Mouse (Mus musculus) frontal cortex, postnatal 36 days (tissue): ENCODE results near the gene Abhd16a.
"Not testable (repeated sequence)": the region's sequence is repeated elsewhere in the genome, so short reads cannot be mapped to it uniquely, and the experiment has no call there.

Source experiments
- DNase-seq, 2 experiments: peaks; one replicate each; pipeline ENCODE4 v3.0.0; 2022; ENCODE audit warnings: low spot score in 2 of 2

The Abhd16a gene

DNA sequence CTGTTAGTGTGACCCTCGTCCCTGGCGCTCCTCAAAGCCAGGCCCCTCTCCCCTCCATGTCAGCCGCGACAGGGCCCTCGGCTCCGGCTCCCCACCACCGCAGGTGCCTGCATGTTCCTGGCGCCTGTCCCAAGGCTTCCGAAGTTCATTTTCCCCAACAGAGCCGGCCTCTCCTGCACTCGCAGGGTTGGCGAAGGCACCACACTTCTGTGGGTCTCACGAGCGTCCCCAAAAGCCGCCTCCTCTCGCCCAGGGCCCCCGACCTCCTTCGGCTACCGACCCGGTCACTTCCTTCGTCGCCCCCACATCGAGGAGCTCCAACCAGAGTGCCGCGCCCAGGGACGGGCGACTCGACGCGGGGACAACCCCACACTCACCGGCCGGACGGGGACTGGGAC, 31.7 kb downstream of the Abhd16a start:
- DNase-seq, result no peak

DNA sequence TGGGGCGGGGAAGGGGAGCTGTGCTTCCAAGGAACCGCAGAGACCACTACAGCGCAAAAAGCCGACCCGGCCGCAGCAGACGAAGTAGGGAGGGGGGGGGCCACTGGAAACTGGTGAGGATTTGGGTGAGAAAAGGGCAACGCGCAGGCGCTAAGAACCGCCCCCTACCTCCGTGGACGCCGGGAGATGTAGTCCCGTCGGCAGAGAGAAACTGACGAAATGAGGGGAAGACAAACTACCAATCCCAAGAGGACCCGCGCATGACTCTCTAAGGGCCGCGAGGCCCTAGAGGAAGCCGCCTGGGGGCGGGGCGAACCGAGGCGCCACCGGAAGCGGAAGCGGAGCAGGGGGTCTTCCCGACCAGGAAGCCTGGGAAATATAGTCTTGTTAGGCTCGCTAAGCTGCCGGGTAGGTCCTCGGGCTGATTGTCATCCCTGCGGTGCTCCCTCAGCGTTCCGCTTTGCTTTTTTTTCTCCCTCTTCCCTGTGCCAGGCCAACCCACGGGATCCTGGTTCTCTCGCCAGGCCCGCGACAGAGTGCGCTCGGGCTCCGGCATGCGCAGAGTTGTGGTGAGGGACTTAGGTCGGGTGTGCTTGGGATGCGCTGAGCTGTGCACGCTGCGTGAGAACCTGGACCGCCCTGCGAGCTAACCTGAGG, 32.2 kb downstream of the Abhd16a start, which contains the start of gene Gpank1:
Gpank1 (plus strand) TSS at position 313 of the 657 bp plus-strand sequence.
- peak; percentile 97 to 98 for DNase-seq

DNA sequence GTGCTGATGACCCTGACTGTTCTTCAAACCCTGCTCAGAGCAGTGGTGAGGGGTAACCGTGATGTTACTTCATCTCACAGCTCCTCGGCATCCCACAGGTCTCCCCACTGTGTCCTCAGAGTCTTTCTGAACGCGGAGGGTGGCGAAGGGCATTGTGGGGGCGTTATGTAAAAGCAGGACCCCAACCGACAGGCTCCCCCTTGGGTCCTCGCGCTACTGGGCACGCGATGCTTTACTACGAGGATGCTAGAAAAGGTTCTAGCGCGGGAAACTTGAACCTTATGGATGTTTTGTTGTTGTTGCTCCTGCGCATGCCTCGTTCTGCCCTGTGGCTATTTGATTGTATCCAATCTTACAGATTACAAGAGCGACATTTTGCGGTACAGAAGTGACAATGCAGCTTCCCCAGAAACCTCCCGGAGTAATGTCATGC, 32.8 kb downstream of the Abhd16a start, which contains the start of gene Csnk2b:
Csnk2b (minus strand) TSS at position 183 of the 433 bp plus-strand sequence.
- peak; percentile 71 to 82 for DNase-seq

DNA sequence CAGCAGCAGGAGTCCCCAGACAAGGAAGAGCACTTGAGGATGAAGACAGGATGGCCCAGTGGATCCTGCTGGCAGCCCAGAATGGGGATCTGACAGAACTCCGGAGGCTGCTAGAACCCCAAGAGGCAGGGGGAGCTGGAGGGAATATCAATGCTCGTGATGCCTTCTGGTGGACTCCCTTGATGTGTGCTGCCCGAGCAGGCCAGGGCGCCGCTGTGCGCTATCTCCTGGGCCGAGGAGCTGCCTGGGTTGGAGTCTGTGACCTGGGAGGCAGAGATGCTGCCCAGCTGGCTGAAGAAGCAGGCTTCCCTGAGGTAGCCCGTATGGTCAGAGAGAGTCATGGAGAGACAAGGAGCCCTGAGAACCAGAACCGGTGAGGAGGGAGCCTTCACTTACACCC, 34.2 kb downstream of the Abhd16a start:
- not testable (repeated sequence) for DNase-seq

DNA sequence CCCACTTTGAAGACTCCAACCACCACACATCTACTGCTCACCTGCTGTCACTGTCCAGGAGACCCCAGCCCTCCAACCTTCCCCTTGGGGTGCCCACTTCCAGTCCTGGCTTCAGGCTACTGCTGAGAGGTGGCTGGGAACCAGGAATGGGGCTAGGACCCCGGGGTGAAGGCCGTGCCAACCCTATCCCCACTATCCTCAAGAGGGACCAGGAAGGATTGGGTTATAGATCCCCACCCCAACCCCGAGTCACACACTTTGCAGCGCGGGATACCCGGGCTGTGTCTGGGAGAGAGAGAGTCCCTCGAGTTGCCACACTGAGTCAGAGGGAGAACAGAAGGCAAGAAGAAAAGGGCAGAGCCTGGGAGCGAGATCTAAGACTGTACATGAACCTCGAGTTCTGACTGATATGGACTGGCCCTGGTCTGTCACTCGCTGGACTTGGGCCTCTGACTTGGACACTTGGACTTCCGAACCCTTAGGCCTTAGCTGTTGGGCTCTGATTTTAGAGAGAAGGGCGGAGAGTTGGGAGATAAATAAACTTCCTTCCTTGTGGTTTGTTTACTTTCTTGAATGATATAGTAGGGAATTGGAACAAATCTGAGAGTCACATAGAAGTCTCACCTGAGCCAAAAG, 35.3 kb downstream of the Abhd16a start:
- DNase-seq, result not testable (repeated sequence)

DNA sequence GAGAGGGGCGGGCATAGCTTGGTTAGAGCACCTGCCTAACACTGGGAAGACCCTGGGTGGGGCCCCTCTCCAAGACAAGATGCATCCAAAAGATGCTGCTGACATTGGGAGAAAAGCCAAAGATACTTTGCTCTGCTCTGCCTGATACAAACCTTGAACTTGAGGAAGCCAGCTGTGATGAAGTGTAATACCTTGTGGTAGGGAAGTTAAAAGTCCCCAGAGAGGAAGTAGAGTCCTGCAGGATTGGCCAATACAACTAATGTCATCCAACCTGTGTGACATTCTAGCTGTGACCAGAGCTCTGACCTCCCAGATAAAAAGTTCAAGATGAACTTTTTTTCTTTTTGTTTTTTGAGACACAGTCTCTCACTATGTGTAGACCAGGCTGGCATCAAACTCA, 36.0 kb downstream of the Abhd16a start:
- no peak for DNase-seq

DNA sequence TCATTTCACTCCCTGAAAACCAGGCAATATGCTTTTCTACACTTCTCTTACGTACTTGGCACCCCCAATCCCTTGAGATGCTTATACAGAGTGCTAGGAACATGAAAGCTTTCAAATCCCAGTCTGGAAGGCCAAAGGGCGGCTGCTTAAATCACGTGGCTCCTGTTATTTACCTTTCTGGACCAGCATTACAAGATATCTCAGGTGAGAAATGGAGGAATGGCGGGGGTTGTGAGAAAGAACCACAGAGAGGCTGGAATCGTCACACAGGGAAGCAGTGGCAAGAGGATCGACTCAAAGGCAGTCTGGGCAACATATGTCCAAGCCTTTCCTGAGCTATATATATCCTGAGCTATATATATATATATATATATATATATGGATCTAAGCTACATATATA, 36.5 kb downstream of the Abhd16a start:
- peak in 1 of 2 experiments; percentile 22 for DNase-seq

DNA sequence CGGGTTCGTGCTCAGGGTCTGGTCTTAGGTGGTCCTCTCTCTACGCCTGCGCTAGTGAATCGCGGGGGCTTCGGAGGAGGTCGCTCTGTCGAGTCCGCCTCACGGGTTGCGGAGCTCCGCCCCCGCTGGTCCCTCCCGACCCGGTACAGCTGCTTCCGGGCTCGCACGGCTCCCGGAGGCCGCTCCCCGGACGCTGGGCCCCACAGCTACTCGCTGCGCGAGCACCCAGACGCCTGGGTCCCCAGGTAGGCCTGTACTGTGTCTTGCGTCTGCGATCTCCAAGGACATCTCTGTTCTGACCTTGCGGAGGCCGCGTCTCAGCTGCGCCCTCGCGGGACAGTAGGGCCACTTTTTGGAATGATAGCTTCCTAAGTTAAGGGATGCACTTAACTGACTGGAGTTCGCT, 37.1 kb downstream of the Abhd16a start, which contains the start of gene D17H6S53E:
D17H6S53E (plus strand) TSS at position 168 of the 406 bp plus-strand sequence.
- DNase-seq, result peak; percentile 67 to 75

DNA sequence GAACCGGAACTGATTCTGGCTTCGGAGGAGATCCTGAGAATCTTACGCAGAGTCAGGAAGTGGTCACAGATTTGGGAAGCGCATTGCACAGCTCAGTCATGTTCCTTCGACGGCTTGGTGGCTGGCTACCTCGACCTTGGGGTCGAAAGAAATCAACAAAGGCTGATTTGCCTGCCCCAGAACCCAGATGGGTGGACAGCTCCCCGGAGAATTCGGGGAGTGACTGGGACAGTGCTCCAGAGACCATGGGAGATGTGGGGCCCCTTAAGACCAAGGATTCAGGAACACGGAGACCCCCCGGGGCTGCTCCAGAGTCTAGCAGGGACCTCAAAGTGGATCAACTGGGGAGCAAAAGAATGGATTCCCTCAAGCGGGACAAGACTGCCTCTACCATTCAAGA, 38.0 kb downstream of the Abhd16a start:
- DNase-seq, result no peak

DNA sequence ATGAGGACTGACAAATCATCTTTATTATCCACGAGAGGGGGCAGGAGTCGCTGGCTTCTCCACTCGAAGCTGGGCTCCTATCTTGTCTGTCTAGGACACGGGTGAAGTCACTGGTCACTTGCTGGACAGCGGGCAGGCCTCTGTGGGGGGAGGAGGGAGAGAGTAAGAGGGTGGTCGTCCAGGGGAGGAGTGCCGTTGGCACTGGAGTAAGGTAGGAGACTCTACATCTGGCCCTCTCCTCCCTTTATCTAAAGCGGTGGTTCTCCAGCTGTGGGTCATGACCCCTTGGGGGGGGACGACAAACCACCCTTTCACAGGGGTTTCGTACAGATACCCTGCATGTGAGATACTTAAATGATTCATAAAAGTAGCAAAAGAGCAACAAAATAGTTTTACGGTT, 39.9 kb downstream of the Abhd16a start:
- no peak for DNase-seq

DNA sequence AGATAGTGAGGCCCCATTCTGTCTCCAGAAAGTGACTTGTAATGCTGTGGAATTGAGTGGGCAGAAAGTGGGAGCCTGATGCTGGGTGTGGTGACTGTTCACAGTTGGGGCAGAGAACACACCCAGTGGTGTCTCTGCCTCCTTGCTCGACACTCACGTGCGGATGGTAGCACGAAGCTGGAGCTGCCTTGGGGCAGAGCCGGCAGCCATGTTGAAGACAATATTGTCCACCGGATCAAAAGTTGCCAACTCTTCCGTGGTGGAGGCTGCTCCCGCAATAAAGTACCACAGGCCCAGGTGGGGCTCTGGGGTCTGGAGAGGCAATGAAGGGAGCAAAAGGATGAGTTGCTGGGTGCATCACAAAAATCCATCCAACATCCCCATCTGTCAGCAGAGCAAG, 42.0 kb downstream of the Abhd16a start:
- DNase-seq, result no peak

DNA sequence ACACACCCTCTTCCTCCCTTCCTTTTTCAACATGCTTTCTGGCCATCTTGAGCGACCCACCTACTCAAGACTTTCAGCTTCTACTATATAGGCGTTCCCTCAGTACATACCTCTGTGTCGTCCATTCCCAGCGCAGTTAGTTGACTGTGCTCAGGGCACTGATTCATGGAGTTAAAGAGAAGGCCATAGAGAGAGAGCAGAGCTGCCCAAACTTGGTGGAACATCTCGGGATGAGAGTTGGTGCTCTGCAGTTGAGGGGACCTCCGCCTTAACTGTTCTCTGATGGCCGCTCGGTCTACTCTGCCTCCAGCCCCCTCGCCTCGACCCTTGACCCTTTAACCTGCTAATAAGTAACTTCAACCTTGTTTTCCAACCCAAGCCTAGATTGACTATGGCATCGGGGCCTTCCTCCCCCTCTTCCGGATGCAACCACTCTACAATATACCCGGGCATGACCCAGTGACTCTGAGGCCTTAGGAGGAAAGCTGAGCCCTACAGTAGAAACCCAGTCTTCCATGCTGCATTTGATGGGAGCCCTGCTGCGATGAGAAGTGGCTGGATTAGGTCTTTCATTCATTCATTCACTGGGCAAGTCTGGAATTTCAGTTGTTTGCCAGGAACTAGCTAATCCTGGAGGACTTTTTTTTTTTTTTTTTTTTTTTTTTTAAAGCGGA, 42.6 kb downstream of the Abhd16a start, which contains the start of gene Apom:
Apom (minus strand) TSS at position 551 of the 674 bp plus-strand sequence.
- no peak for DNase-seq

DNA sequence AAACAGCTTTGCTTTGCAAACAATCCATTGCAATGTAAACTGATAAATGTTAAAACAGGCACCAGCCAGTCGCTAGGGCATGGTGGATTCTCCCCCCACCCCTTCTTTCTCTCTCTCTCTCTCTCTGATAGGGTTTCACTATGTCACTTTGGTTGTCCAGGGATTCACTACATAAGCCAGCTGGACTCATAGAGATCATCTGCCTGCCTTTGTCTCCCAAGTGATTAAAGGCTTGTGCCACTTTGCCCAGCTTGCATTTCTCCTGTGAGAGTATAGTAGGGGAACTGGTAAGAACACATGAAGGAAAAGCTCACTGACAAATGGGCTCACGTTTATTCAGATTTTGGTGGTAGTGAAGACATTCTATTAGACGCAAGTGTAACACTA, 43.1 kb downstream of the Abhd16a start:
- DNase-seq, result no peak

DNA sequence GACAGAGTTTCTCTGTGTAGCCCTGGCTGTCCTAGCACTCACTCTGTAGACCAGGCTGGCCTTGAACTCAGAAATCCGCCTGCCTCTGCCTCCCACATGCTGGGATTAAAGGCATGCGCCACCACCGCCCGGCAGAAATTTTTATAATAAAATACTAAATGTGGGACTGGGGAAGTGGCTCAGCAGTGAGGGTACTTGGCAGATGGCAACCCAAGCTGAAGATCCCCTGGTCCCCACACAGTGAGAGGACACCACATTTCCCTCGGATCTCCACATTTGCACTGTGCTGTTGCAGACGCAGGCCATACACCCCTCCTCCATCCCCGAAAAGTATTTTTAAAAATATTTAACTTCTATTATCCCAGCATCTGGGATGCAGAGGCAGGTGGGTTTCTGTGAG, 44.5 kb downstream of the Abhd16a start:
- no peak for DNase-seq

DNA sequence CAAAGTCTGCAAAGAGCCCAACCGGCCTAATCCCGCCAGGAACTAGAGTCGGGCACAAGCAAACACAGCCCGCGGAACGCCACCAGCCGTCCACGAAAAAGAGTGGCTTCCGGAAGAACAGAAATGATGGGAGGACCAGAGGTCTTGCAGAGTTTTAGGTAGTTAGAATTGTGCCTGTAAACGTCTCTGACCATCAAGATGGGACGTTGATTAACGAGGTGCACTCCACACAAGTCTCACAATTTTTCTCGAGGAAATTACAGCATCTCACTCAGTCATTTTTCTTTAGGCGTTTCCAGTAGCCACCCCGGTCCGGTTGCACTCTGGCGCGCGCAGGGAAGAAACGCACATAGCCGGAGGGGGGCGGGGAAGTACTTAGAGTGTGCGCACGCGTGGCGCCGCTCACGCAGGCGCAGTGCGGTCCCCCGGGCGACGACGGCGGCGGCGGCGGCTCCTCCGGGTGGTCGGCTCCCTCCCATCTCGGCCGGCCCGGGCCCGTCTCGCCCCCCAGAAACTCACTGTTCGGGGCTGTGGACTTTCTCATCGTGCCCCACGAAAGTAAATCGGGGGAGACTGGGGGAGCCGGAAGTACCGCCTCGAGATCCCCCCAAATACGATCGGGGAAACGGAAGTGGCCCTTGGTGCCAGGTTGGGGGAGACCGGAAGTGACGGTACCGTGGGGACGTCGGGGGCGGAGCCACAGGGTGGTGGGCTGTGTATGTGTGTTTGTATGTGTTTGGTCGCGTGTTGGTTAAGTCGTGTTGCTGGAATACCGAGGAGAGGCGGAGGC, 45.9 kb downstream of the Abhd16a start, which contains the start of gene Bag6:
Bag6 (plus strand) TSS at position 378 of the 790 bp plus-strand sequence.
- peak; percentile 96 to 97 for DNase-seq

DNA sequence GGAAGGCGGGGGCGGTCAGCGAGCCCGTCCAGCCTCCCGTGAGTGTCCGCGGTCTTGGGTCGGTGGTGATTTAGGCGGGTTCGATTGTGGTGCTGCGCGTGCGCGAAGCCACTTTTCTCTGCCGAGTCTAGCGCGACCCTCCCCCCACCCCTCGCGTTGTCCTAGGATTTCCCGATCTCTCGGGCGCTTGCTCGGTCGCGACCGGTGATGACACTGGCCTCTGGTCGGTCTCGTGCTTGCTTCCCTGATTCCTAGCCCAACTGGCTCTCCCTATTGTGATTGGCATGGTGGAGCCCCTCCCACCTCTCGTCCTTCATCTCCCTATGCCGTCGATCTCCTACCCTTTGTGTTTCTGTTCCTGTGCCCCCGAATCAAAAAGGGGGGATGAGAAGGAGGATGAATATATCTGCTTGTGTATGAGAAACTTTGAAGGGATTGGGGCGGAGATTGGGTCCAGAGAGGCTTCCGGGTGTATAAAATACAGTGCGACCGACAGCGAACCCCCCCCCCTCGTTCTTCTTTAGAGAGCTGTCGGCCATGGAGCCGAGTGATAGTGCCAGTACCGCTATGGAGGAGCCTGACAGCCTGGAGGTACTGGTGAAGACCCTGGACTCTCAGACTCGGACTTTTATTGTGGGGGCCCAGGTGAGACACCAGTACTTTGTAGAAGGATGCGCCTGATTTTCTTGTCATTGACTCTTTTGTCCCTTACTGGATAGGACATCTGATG, 46.7 kb downstream of the Abhd16a start:
- DNase-seq, result no peak

DNA sequence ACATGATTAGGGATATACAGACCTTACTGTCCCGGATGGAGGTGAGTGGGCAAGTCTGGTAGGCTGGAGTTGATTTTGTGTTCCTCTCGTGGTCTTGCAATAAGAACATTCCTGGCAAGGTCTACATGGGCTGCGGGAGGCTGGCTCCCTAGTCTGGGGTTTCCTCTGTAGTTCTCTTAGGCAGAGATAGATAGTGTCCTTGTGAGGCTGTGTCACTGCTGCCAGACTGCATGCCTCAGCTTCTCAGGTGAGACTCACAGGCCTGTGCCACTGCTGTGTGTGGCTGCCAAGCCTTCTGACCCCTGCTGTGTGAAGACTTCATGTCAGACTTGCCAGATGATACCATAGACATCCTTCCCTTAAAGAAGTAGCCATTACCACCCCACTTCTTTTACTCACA, 50.2 kb downstream of the Abhd16a start:
- DNase-seq, result no peak

DNA sequence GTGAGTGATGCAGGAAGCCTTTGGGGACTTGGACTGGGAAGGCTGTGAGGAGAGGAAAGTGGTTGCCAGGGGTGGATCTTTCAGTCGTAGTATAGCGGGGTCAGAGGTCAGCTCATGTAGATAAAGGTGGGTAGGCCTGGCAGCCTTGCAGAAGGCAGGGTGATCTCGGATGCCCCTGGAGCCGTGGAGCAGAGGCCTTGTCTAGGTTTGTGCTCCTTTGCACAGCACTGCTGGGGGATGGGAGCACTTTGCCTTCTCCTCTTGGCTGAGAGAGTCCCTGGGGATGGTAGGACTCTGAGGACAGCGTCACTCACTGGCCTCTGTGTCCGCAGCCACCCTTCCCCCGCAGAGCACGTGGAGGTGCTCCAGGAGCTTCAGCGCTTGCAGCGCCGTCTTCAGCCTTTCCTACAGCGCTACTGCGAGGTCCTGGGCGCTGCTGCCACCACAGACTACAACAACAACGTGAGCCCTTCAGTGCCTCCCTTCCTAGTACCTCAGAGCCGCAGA, 51.5 kb downstream of the Abhd16a start:
- no peak for DNase-seq

DNA sequence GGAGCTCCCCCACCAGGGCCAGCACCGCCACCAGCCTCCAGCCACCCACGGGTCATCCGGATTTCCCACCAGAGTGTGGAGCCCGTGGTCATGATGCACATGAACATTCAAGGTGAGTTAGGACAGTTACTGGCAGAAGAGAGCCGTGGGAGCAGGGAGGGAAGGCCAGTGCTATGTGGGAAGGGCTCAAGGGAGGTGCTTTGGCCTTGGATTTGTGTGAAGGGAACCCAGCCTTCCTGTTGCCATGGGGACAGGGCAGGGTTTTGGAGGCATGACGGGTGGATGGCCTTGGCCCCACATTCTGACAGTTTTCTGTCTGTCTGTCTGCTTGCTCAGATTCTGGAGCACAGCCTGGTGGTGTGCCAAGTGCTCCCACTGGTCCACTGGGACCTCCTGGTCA, 52.9 kb downstream of the Abhd16a start:
- no peak for DNase-seq

DNA sequence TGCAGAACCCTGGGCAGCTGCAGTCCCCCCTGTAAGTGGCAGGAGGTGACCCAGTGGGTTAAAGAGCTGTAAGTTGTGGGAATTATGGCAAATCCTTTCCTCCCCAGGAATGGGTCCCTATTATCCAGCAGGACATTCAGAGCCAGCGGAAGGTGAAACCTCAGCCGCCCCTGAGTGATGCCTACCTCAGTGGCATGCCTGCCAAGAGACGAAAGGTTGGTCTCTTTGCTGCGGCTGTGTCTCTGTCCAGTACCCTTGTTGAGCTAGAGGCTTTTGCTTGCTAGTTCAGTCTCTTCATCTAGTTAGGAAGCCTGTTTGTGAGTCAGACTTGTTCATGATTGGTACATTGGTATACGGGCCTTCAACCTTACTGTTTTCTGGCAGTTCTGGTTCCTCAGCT, 57.1 kb downstream of the Abhd16a start:
- DNase-seq, result no peak

DNA sequence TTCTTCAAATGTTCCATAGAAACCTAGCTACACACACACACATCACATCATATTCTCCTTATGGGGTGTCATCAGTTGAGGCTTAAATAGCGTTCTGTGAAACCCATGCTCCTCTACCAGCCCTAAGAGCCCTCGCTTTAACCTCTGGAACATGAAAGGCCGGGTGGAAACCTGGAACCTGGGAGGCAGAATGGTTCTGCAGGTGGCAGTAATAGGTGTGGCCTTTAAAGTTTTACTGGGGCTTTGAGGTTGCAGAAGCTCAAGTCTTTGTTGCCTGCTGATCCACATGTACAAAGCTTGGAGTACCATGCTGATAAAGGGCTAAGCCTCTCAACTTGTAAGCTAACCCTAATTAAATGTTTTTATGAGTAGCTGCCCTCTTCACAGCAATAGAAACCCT, 58.3 kb downstream of the Abhd16a start:
- DNase-seq, result no peak
